Mouse (Mus musculus) liver, embryonic 15.5 days (tissue): ENCODE data around the gene Bcar1. TPM values are rescaled to one million over a fixed set of nuclear protein-coding genes. Genes with fewer than 3 reads are reported as not detected.

Experiments
- ATAC-seq: fragments of 200-750 bp; cut with Nextera tagmentation; 2 replicates; pipeline ENCODE4 v1.8.0; 2017; ENCODE audit warnings: moderate number of reproducible peaks, mild to moderate bottlenecking, moderate library complexity; ENCODE audit not compliant: insufficient read depth
- H3K27ac ChIP-seq: fragments of 300-500 bp; sonication (generic); replicated peaks from 2 replicates; pipeline ENCODE4 v1.5.1; 2015; ENCODE audit warnings: mild to moderate bottlenecking, inconsistent platforms
- H3K27me3 ChIP-seq: fragments of 300-500 bp; sonication (generic); 2 replicates; pipeline ENCODE4 v1.6.1; 2015; ENCODE audit warnings: mild to moderate bottlenecking, inconsistent platforms
- H3K36me3 ChIP-seq: fragments of 300-500 bp; sonication (generic); replicated peaks from 2 replicates; pipeline ENCODE4 v1.6.1; 2015; ENCODE audit warnings: moderate library complexity, mild to moderate bottlenecking, inconsistent platforms
- H3K4me1 ChIP-seq: fragments of 300-500 bp; sonication (generic); replicated peaks from 2 replicates; pipeline ENCODE4 v1.6.1; 2015; ENCODE audit warnings: inconsistent platforms
- H3K4me2 ChIP-seq: fragments of 300-500 bp; sonication (generic); 2 replicates; pipeline ENCODE4 v1.6.1; 2015; ENCODE audit warnings: moderate library complexity, mild to moderate bottlenecking, inconsistent platforms
- H3K4me3 ChIP-seq: fragments of 300-500 bp; sonication (generic); replicated peaks from 2 replicates; pipeline ENCODE4 v1.5.1; 2015; ENCODE audit warnings: mild to moderate bottlenecking, inconsistent platforms
- H3K9ac ChIP-seq: fragments of 300-500 bp; sonication (generic); 2 replicates; pipeline ENCODE4 v1.6.1; 2015; ENCODE audit warnings: moderate library complexity, mild to moderate bottlenecking, inconsistent platforms
- H3K9me3 ChIP-seq: fragments of 300-500 bp; sonication (generic); replicated peaks from 2 replicates; pipeline ENCODE4 v1.6.1; 2016; ENCODE audit warnings: inconsistent platforms
- WGBS: fragments of 180-500 bp; shearing (Covaris S2); methylation state at CpG from one replicate; pipeline ENCODE4 v1.1.7; 2015; ENCODE audit warnings: mixed read lengths; ENCODE audit not compliant: insufficient replicate concordance; 5-methylcytosine and 5-hydroxymethylcytosine counted together
- polyA plus RNA-seq: library from polyadenylated mRNA; unstranded; fragments of >200 nt; fragmentation: Nextera tagmentation; extraction: Ambion mirVana; gene quantifications from 2 replicates; pipeline ENCODE4 v1.2.1, GENCODE M21; 2015

Gene Bcar1
- 7.8 and 10.2 TPM in 2 replicates for polyA plus RNA-seq

- Histone ChIP-seq H3K27me3 (peaks cover 80% of the 10 kb centered on the region), H3K9me3 (no peaks in the 10 kb centered on the region), H3K4me3 (peak within 1 kb of the TSS; percentile 60), H3K27ac (peak within 1 kb of the TSS; percentile 34), H3K4me1 (peaks cover 43% of the 10 kb centered on the region), H3K9ac (peak within 1 kb of the TSS; percentile 55), H3K36me3 (no peaks in the 10 kb centered on the region), H3K4me2 (peak within 1 kb of the TSS; percentile 58)
- 7% methylated on average over 40 of the region's 40 CpGs for whole genome bisulfite sequencing
- peak; percentile 23 for ATAC-seq
Observed at GRCm38 (mm10) chr8:111743792-111744696, at the start of gene Bcar1. Bcar1 (minus strand) TSS chr8:111743809.

GRCm38 (mm10) chr8:111789639-111790038, 46.0 kb upstream of the Bcar1 start:
- Histone ChIP-seq H3K36me3 (no peaks in the 10 kb centered on the region), H3K27ac (no peak overlapping the region), H3K27me3 (no peaks in the 10 kb centered on the region), H3K9ac (no peak overlapping the region), H3K4me3 (no peak overlapping the region), H3K4me2 (no peak overlapping the region), H3K4me1 (no peaks in the 10 kb centered on the region), H3K9me3 (no peaks in the 10 kb centered on the region)
- ATAC-seq: no peak

- Histone ChIP-seq H3K4me2 (no peak overlapping the region), H3K27ac (no peak overlapping the region), H3K9me3 (no peaks in the 10 kb centered on the region), H3K9ac (no peak overlapping the region), H3K36me3 (no peaks in the 10 kb centered on the region), H3K27me3 (no peaks in the 10 kb centered on the region), H3K4me3 (no peak overlapping the region), H3K4me1 (no peaks in the 10 kb centered on the region)
- no peak for ATAC-seq
- 61% methylated on average over 4 of the region's 4 CpGs for WGBS
Observed at GRCm38 (mm10) chr8:111789200-111789599, 45.6 kb upstream of the Bcar1 start.

GRCm38 (mm10) chr8:111788497-111788896, 44.9 kb upstream of the Bcar1 start:
- H3K9ac ChIP-seq: no peak overlapping the region
- no peak overlapping the region for H3K27ac ChIP-seq
- H3K4me2 ChIP-seq: no peak overlapping the region
- H3K4me3 ChIP-seq: no peak overlapping the region
- no peaks in the 10 kb centered on the region for H3K9me3 ChIP-seq
- H3K36me3 ChIP-seq: no peaks in the 10 kb centered on the region
- ATAC-seq: no peak
- H3K27me3 ChIP-seq: no peaks in the 10 kb centered on the region
- 66% methylated on average over 3 of the region's 3 CpGs for WGBS
- H3K4me1 ChIP-seq: no peaks in the 10 kb centered on the region

GRCm38 (mm10) chr8:111788085-111788484, 44.5 kb upstream of the Bcar1 start:
- no peaks in the 10 kb centered on the region for H3K27me3 ChIP-seq
- H3K36me3 ChIP-seq: no peaks in the 10 kb centered on the region
- no peak overlapping the region for H3K4me3 ChIP-seq
- no peak overlapping the region for H3K9ac ChIP-seq
- ATAC-seq: no peak
- no peak overlapping the region for H3K27ac ChIP-seq
- no peaks in the 10 kb centered on the region for H3K9me3 ChIP-seq
- no peak overlapping the region for H3K4me2 ChIP-seq
- no peaks in the 10 kb centered on the region for H3K4me1 ChIP-seq
- 68% methylated on average over 5 of the region's 5 CpGs for WGBS

- Histone ChIP-seq H3K36me3 (no peaks in the 10 kb centered on the region), H3K9me3 (no peaks in the 10 kb centered on the region), H3K4me1 (no peaks in the 10 kb centered on the region), H3K27ac (no peak overlapping the region), H3K4me2 (no peak overlapping the region), H3K4me3 (no peak overlapping the region), H3K27me3 (no peaks in the 10 kb centered on the region), H3K9ac (no peak overlapping the region)
- ATAC-seq: no peak
- WGBS: 63% methylated on average over 4 of the region's 4 CpGs
Observed at GRCm38 (mm10) chr8:111787683-111788082, 44.1 kb upstream of the Bcar1 start.

- Histone ChIP-seq H3K4me2 (no peak overlapping the region), H3K9me3 (no peaks in the 10 kb centered on the region), H3K36me3 (no peaks in the 10 kb centered on the region), H3K27ac (no peak overlapping the region), H3K4me1 (no peaks in the 10 kb centered on the region), H3K9ac (no peak overlapping the region), H3K4me3 (no peak overlapping the region), H3K27me3 (no peaks in the 10 kb centered on the region)
- ATAC-seq: no peak
- 73% methylated on average over 13 of the region's 13 CpGs for WGBS
Observed at GRCm38 (mm10) chr8:111786701-111787588, 43.3 kb upstream of the Bcar1 start.

- Histone ChIP-seq H3K4me2 (no peak overlapping the region), H3K4me1 (0 out of 2 replicates have a peak, but pooled peaks cover 2% of the 10 kb centered on the region), H3K27me3 (no peaks in the 10 kb centered on the region), H3K9me3 (no peaks in the 10 kb centered on the region), H3K9ac (no peak overlapping the region), H3K36me3 (no peaks in the 10 kb centered on the region), H3K4me3 (no peak overlapping the region), H3K27ac (no peak overlapping the region)
- 77% methylated on average over 2 of the region's 2 CpGs for WGBS
- ATAC-seq: no peak
Observed at GRCm38 (mm10) chr8:111786116-111786515, 42.5 kb upstream of the Bcar1 start.

GRCm38 (mm10) chr8:111782671-111783394, 39.2 kb upstream of the Bcar1 start:
- 68% methylated on average over 9 of the region's 9 CpGs for WGBS
- Histone ChIP-seq H3K27me3 (no peaks in the 10 kb centered on the region), H3K4me2 (no peak overlapping the region), H3K9me3 (no peaks in the 10 kb centered on the region), H3K27ac (no peak overlapping the region), H3K4me1 (peaks cover 13% of the 10 kb centered on the region; the same call in 1 of the 2 replicates), H3K36me3 (peaks cover 13% of the 10 kb centered on the region), H3K4me3 (no peak overlapping the region), H3K9ac (no peak overlapping the region)
- ATAC-seq: no peak

- no peak for ATAC-seq
- Histone ChIP-seq H3K36me3 (peaks cover 13% of the 10 kb centered on the region), H3K27me3 (no peaks in the 10 kb centered on the region), H3K27ac (no peak overlapping the region), H3K9me3 (no peaks in the 10 kb centered on the region), H3K4me1 (peaks cover 13% of the 10 kb centered on the region; the same call in 1 of the 2 replicates), H3K4me2 (no peak overlapping the region), H3K9ac (no peak overlapping the region), H3K4me3 (no peak overlapping the region)
- WGBS: 60% methylated on average over 2 of the region's 2 CpGs
Observed at GRCm38 (mm10) chr8:111782161-111782560, 38.6 kb upstream of the Bcar1 start.
